Mouse (Mus musculus) cerebellum, adult 2 months (tissue): Measurements from ENCODE around the gene Rhpn2.

Source experiments
- CTCF ChIP-seq: fragments of 200-500 bp; IDR thresholded peaks from 2 replicates; pipeline ENCODE4 v1.5.1; 2011; ENCODE audit warnings: low read depth, mild to moderate bottlenecking, control low read depth, low read length, moderate library complexity, borderline replicate concordance; ENCODE audit not compliant: insufficient read depth
- POLR2A ChIP-seq: fragments of 200-500 bp; IDR thresholded peaks from 2 replicates; pipeline ENCODE4 v1.6.1; 2011; ENCODE audit warnings: low read length, control low read depth, borderline replicate concordance; ENCODE audit not compliant: insufficient read depth

- no peak for TF ChIP-seq POLR2A
- TF ChIP-seq CTCF: no peak
Measured at GRCm38 (mm10) chr7:35415226-35415625, 81.3 kb downstream of the Rhpn2 start.
